ENCODE assay signal across 26 mouse cellular contexts in the genomic region with DNA sequence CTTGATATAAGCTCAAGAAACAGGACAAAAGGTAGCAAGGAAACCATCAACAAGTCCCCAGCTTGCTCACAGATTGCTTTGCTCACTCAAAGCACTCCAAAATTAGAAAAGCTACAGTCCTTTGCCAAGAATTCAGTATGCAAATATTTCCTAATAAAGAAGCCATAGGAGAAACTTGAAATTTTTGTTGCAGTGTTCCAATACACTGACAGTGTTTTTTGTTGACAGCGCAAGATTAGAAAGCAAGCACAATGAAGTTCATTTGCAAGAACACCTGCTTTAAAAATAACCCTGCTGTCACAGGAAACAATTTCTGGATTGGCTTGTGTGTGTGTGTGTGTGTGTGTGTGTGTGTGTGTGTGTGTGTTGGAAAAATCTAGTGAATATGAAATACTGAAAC.
A peak's percentile ranks its signal among the peaks of the same experiment; 100 is the strongest.
DNase-seq lines count a peak whose midpoint lies in the region; ATAC-seq and TF ChIP-seq lines count a peak whose summit lies in the region.
"Had no signal": no experiment of that assay in that cellular context is flagged by ENCODE, and none has a peak within 500 bp of the region (broad histone marks: within the 10 kb centered on the region; RNA-seq: fewer than 3 reads in every experiment).

No protein-coding gene starts in this region.

- TF ChIP-seq POLR2A in heart, adult 2 months (IDR thresholded peaks at IDR 0.05; ENCODE audit: insufficient read depth, low read depth, low read length): no peak

- ATAC-seq in forebrain, embryonic 14.5 days: no peak
- no peak for ATAC-seq in forebrain, embryonic 12.5 days (ENCODE audit: low FRiP score)
- no peak for ATAC-seq in lung, postnatal 0 days
- ATAC-seq: activated CD4-positive, CD25-positive, alpha-beta regulatory T cell, adult 4 months had no signal

- peak; percentile 41 for DNase-seq in forebrain, embryonic 14.5 days (ENCODE audit: low spot score)
- no peak for DNase-seq in heart, adult 2 months
- DNase-seq in heart, postnatal 14 days: no peak
- peak; percentile 67 for DNase-seq in lung, postnatal 0 days (ENCODE audit: low spot score)
- no peak for DNase-seq in lung, postnatal 10 days
- no peak for DNase-seq in hindbrain, embryonic 10.5 days (ENCODE audit: low spot score)
- DNase-seq: adrenal gland, adult 8-10 months; cerebellum, adult 8-10 months; cerebellum, postnatal 36 days; embryo, embryonic 11 days; gastrocnemius, adult 2 months; kidney, adult 18-20 months; kidney, postnatal 10 days; liver; lung, postnatal 14 days; thymus, adult 18-20 months; thymus, postnatal 36 days had no signal

- WGBS in forebrain, embryonic 14.5 days: 58% methylated on average over 1 of the region's 1 CpGs
- WGBS in forebrain, embryonic 12.5 days: 84% methylated on average over 1 of the region's 1 CpGs
- WGBS in heart, adult 2 months: 57% methylated on average over 1 of the region's 1 CpGs
- 83% methylated on average over 1 of the region's 1 CpGs for WGBS in lung, postnatal 0 days
- WGBS in hindbrain, embryonic 10.5 days: 95% methylated on average over 1 of the region's 1 CpGs

- no peak for TF ChIP-seq CTCF in heart, adult 2 months (IDR thresholded peaks at IDR 0.05)
- TF ChIP-seq CTCF in lung, postnatal 0 days (IDR thresholded peaks at IDR 0.05): no peak

- H3K36me3 ChIP-seq in forebrain, embryonic 14.5 days (ENCODE audit: control insufficient read depth, insufficient read depth, low read length): no peaks in the 10 kb centered on the region
- H3K36me3 ChIP-seq in forebrain, embryonic 12.5 days (replicated peaks): no peaks in the 10 kb centered on the region
- peaks cover 3% of the 10 kb centered on the region for H3K36me3 ChIP-seq in heart, adult 2 months (ENCODE audit: control insufficient read depth, insufficient read depth, low read length)
- H3K36me3 ChIP-seq in lung, postnatal 0 days (ENCODE audit: insufficient read depth, low read length): no peaks in the 10 kb centered on the region
- H3K36me3 ChIP-seq in hindbrain, embryonic 10.5 days: no peaks in the 10 kb centered on the region
- H3K36me3 ChIP-seq: embryonic facial prominence, embryonic 13.5 days; hindbrain, embryonic 13.5 days; limb, embryonic 10.5 days; liver, embryonic 15.5 days; midbrain, embryonic 12.5 days; neural tube, embryonic 15.5 days had no signal

- intact Hi-C loops in heart, adult 2 months (cut with DNase I): no loop called here
- intact Hi-C loops in heart, postnatal 14 days (cut with DNase I): no loop called here

- H3K27ac ChIP-seq in forebrain, embryonic 14.5 days (ENCODE audit: low read depth, low read length): no peak overlapping the region
- H3K27ac ChIP-seq in forebrain, embryonic 12.5 days: no peak overlapping the region
- H3K27ac ChIP-seq in heart, adult 2 months: peak overlapping the region; percentile 61
- H3K27ac ChIP-seq in lung, postnatal 0 days (ENCODE audit: low read length): no peak overlapping the region
- H3K27ac ChIP-seq in hindbrain, embryonic 10.5 days: no peak overlapping the region
- H3K27ac ChIP-seq: embryonic facial prominence, embryonic 13.5 days; gastrocnemius, adult 2 months; hindbrain, embryonic 13.5 days; limb, embryonic 10.5 days; liver, embryonic 15.5 days; midbrain, embryonic 12.5 days; neural tube, embryonic 15.5 days had no signal

- no peak overlapping the region for H3K4me2 ChIP-seq in forebrain, embryonic 14.5 days (ENCODE audit: low read length)
- no peak overlapping the region for H3K4me2 ChIP-seq in forebrain, embryonic 12.5 days
- H3K4me2 ChIP-seq in lung, postnatal 0 days (replicated peaks; ENCODE audit: low read depth, low read length): no peak overlapping the region
- H3K4me2 ChIP-seq: embryonic facial prominence, embryonic 13.5 days; hindbrain, embryonic 13.5 days; liver, embryonic 15.5 days; midbrain, embryonic 12.5 days; neural tube, embryonic 15.5 days had no signal

- no peaks in the 10 kb centered on the region; the same call in 1 of the 2 replicates for H3K79me2 ChIP-seq in heart, adult 2 months (replicated peaks; ENCODE audit: control insufficient read depth, insufficient read depth, low read length)

- no peak for TF ChIP-seq EP300 in heart, adult 2 months (IDR thresholded peaks at IDR 0.05; ENCODE audit: insufficient read depth, low read depth, low read length)
- TF ChIP-seq EP300 in lung, postnatal 0 days (IDR thresholded peaks at IDR 0.05): no peak

- H3K27me3 ChIP-seq in forebrain, embryonic 14.5 days (replicated peaks; ENCODE audit: control insufficient read depth, insufficient read depth, low read length): no peaks in the 10 kb centered on the region
- no peaks in the 10 kb centered on the region for H3K27me3 ChIP-seq in forebrain, embryonic 12.5 days
- H3K27me3 ChIP-seq in heart, adult 2 months (ENCODE audit: control insufficient read depth, insufficient read depth, low read length): no peaks in the 10 kb centered on the region
- no peaks in the 10 kb centered on the region for H3K27me3 ChIP-seq in lung, postnatal 0 days (replicated peaks; ENCODE audit: insufficient read depth, low read length)
- H3K27me3 ChIP-seq in hindbrain, embryonic 10.5 days (ENCODE audit: insufficient read depth, poor library complexity, severe bottlenecking): no peaks in the 10 kb centered on the region
- H3K27me3 ChIP-seq: embryonic facial prominence, embryonic 13.5 days; hindbrain, embryonic 13.5 days; liver, embryonic 15.5 days; midbrain, embryonic 12.5 days; neural tube, embryonic 15.5 days had no signal

- no peak overlapping the region for H3K9ac ChIP-seq in forebrain, embryonic 14.5 days (ENCODE audit: low read length)
- no peak overlapping the region for H3K9ac ChIP-seq in forebrain, embryonic 12.5 days
- H3K9ac ChIP-seq in heart, adult 2 months (ENCODE audit: low read depth, low read length): no peak overlapping the region
- no peak overlapping the region for H3K9ac ChIP-seq in lung, postnatal 0 days (replicated peaks; ENCODE audit: low read depth)
- H3K9ac ChIP-seq: embryonic facial prominence, embryonic 13.5 days; hindbrain, embryonic 13.5 days; liver, embryonic 15.5 days; midbrain, embryonic 12.5 days; neural tube, embryonic 15.5 days had no signal

- 0 out of 2 replicates have a peak, but pooled peaks cover 3% of the 10 kb centered on the region for H3K9me3 ChIP-seq in forebrain, embryonic 14.5 days (replicated peaks; ENCODE audit: control insufficient read depth, low read length)
- 0 out of 2 replicates have a peak, but pooled peaks cover 6% of the 10 kb centered on the region for H3K9me3 ChIP-seq in forebrain, embryonic 12.5 days
- H3K9me3 ChIP-seq in lung, postnatal 0 days (ENCODE audit: low read length): 0 out of 2 replicates have a peak, but pooled peaks cover 5% of the 10 kb centered on the region
- 0 out of 2 replicates have a peak, but pooled peaks cover 3% of the 10 kb centered on the region for H3K9me3 ChIP-seq in hindbrain, embryonic 10.5 days
- H3K9me3 ChIP-seq: embryonic facial prominence, embryonic 13.5 days; limb, embryonic 10.5 days; liver, embryonic 15.5 days; midbrain, embryonic 12.5 days; neural tube, embryonic 15.5 days had no signal

- no peaks in the 10 kb centered on the region for H3K4me1 ChIP-seq in forebrain, embryonic 14.5 days (ENCODE audit: control insufficient read depth, insufficient read depth, low read length)
- no peaks in the 10 kb centered on the region for H3K4me1 ChIP-seq in forebrain, embryonic 12.5 days
- no peaks in the 10 kb centered on the region for H3K4me1 ChIP-seq in heart, adult 2 months (ENCODE audit: control insufficient read depth, insufficient read depth, low read length)
- no peaks in the 10 kb centered on the region for H3K4me1 ChIP-seq in lung, postnatal 0 days (ENCODE audit: insufficient read depth, low read depth, low read length)
- no peaks in the 10 kb centered on the region for H3K4me1 ChIP-seq in hindbrain, embryonic 10.5 days (replicated peaks)
- H3K4me1 ChIP-seq: embryonic facial prominence, embryonic 13.5 days; hindbrain, embryonic 13.5 days; limb, embryonic 10.5 days; liver, embryonic 15.5 days; midbrain, embryonic 12.5 days; neural tube, embryonic 15.5 days had no signal

- no peak overlapping the region for H3K4me3 ChIP-seq in forebrain, embryonic 14.5 days (ENCODE audit: low read depth, low read length)
- no peak overlapping the region for H3K4me3 ChIP-seq in forebrain, embryonic 12.5 days (replicated peaks)
- H3K4me3 ChIP-seq in heart, adult 2 months: no peak overlapping the region
- H3K4me3 ChIP-seq in lung, postnatal 0 days (ENCODE audit: low read depth, low read length): no peak overlapping the region
- no peak overlapping the region for H3K4me3 ChIP-seq in hindbrain, embryonic 10.5 days
- H3K4me3 ChIP-seq: embryonic facial prominence, embryonic 13.5 days; erythroblast, embryonic 14.5 days; gastrocnemius, adult 2 months; hindbrain, embryonic 13.5 days; limb, embryonic 10.5 days; liver, embryonic 15.5 days; midbrain, embryonic 12.5 days; neural tube, embryonic 15.5 days had no signal

Comparison
In these comparisons a context has a peak if more than half of its experiments do, and no peak if none do; other contexts are left out.
1. DNase-seq: peak in forebrain, embryonic 14.5 days (single experiment) and lung, postnatal 0 days (single experiment); none in heart, adult 2 months (0 of 2), heart, postnatal 14 days (0 of 2), lung, postnatal 10 days (single experiment) and hindbrain, embryonic 10.5 days (single experiment).